Mouse (Mus musculus): ENCODE results near the gene Zfp697.

- no peak for TF ChIP-seq CTCF (IDR thresholded peaks at IDR 0.05; ENCODE audit: low read depth)
- no peak for TF ChIP-seq EP300 (IDR thresholded peaks at IDR 0.05; ENCODE audit: low read depth)
Observed at GRCm38 (mm10) chr3:98752171-98752570, 369.9 kb downstream of the Zfp697 start.
